Mouse (Mus musculus) MEL (cell line): ENCODE results near the gene Olfr854. TPM values are rescaled to one million over a fixed set of nuclear protein-coding genes. Genes with fewer than 3 reads are reported as not detected.

Source experiments
- DNase-seq: peaks from one replicate; pipeline ENCODE4 v3.0.0; 2011; ENCODE audit warnings: low read depth, low spot score
- H3K27ac ChIP-seq: 2 replicates; pipeline ENCODE4 v1.5.1; 2012; ENCODE audit warnings: low read depth, mild to moderate bottlenecking, control low read depth, low read length, moderate library complexity; ENCODE audit not compliant: control insufficient read depth
- H3K27me3 ChIP-seq, 2 experiments: fragments of 150-350 bp in 1 of 2; sonication (generic) in 1 of 2; 2 replicates each; pipeline ENCODE4 v1.6.1; 2012; ENCODE audit warnings: low read length in 2 of 2, mild to moderate bottlenecking in 2 of 2, improper control_type of control experiment in 1 of 2, moderate library complexity in 1 of 2; ENCODE audit not compliant: insufficient read depth in 2 of 2, control insufficient read depth in 1 of 2
- H3K36me3 ChIP-seq, 2 experiments: 2 replicates each; pipeline ENCODE4 v1.6.1; 2012 to 2014; ENCODE audit warnings: low read length in 2 of 2, improper control_type of control experiment in 1 of 2, inconsistent platforms in 1 of 2, mild to moderate bottlenecking in 1 of 2; ENCODE audit not compliant: insufficient read depth in 2 of 2, control insufficient read depth in 1 of 2
- H3K4me1 ChIP-seq, 2 experiments: fragments of 150-350 bp in 1 of 2; sonication (generic) in 1 of 2; 2 replicates each; pipeline ENCODE4 v1.6.1; 2012; ENCODE audit warnings: low read length in 2 of 2, improper control_type of control experiment in 1 of 2, mild to moderate bottlenecking in 1 of 2; ENCODE audit not compliant: insufficient read depth in 2 of 2, control insufficient read depth in 1 of 2
- H3K4me3 ChIP-seq, 2 experiments: fragments of 150-350 bp in 1 of 2; sonication (generic) in 1 of 2; 2 replicates each; pipeline ENCODE4 v1.5.1; 2012; ENCODE audit warnings: low read depth in 2 of 2, low read length in 2 of 2, mild to moderate bottlenecking in 2 of 2, moderate library complexity in 2 of 2, control low read depth in 1 of 2, improper control_type of control experiment in 1 of 2; ENCODE audit not compliant: control insufficient read depth in 1 of 2, insufficient read depth in 1 of 2
- H3K79me2 ChIP-seq: 2 replicates; pipeline ENCODE4 v1.6.1; 2012; ENCODE audit warnings: mild to moderate bottlenecking, low read length, moderate library complexity; ENCODE audit not compliant: control insufficient read depth, poor library complexity, insufficient read depth
- H3K9ac ChIP-seq: 2 replicates; pipeline ENCODE4 v1.6.1; 2012; ENCODE audit warnings: low read depth, mild to moderate bottlenecking, control low read depth, low read length, moderate library complexity; ENCODE audit not compliant: control insufficient read depth, poor library complexity, severe bottlenecking
- H3K9me3 ChIP-seq: fragments of 150-350 bp; sonication (generic); replicated peaks from 2 replicates; pipeline ENCODE4 v1.6.1; 2012; ENCODE audit warnings: mild to moderate bottlenecking, low read length, improper control_type of control experiment, moderate library complexity; ENCODE audit not compliant: insufficient read depth
- GATA1 ChIP-seq: IDR thresholded peaks from 2 replicates; pipeline ENCODE4 v1.6.1; 2011; ENCODE audit warnings: low read depth, low read length, improper control_type of control experiment
- MAZ ChIP-seq: IDR thresholded peaks from 2 replicates; pipeline ENCODE4 v1.6.1; 2012; ENCODE audit warnings: low read depth, mild to moderate bottlenecking, inconsistent platforms, low read length, improper control_type of control experiment
- RCOR1 ChIP-seq: IDR thresholded peaks from 2 replicates; pipeline ENCODE4 v1.6.1; 2012; ENCODE audit warnings: low read depth, mild to moderate bottlenecking, inconsistent platforms, low read length, improper control_type of control experiment
- UBTF ChIP-seq: IDR thresholded peaks from 2 replicates; pipeline ENCODE4 v1.6.1; 2012; ENCODE audit warnings: low read depth, mild to moderate bottlenecking, inconsistent platforms, low read length, improper control_type of control experiment, moderate library complexity, borderline replicate concordance; ENCODE audit not compliant: insufficient read depth
- polyA plus RNA-seq, 2 experiments: library from polyadenylated mRNA; stranded (reverse) in 1 of 2; unstranded in 1 of 2; fragments of >175 nt in 1 of 2; fragments of >200 nt in 1 of 2; gene quantifications; 2 replicates each; pipeline versions ENCODE4 v1.2.1 to v1.2.4; 2012; ENCODE audit warnings: low replicate concordance in 2 of 2, low read depth in 1 of 2; ENCODE audit not compliant: insufficient read length in 2 of 2, insufficient read depth in 1 of 2, missing spikeins in 1 of 2
- total RNA-seq: library from RNA; depleted of rRNA; stranded (reverse); fragments of 300-350 nt; gene quantifications from 2 replicates; pipeline ENCODE4 v1.2.3, GENCODE M21; 2012; rRNA removed

Olfr854 gene
- total and polyA plus RNA-seq, 3 experiments, result not detected

DNA sequence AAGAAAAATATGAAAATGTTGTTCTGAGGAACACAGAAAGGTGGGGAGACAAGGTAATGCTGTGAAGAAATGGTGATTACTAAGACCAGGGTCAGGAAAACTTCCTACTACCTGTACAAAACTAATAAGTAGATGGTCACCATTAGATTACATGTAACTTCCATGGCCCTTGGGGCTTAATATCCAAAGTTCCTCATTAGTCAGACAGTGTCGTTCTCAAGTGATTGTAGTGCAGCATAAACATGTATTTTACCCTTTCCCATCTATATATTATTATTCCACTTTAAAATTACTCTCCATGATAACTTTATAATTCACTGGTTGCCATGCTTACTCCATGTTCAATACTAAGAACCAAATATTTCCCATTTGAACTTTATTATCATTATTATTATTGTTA, 26.2 kb downstream of the Olfr854 start, which contains the start of gene Olfr853:
Olfr853 (minus strand) TSS at position 101 of the 400 bp plus-strand sequence.
- Histone ChIP-seq H3K4me3 (no peak within 1 kb of the TSS), H3K27ac (no peak within 1 kb of the TSS), H3K4me1 (no peaks in the 10 kb centered on the region), H3K36me3 (no peaks in the 10 kb centered on the region), H3K27me3 (peaks cover 0 to 1% of the 10 kb centered on the region in 2 experiments; a peak in 2 of 4 replicates), H3K79me2 (no peaks in the 10 kb centered on the region), H3K9me3 (no peaks in the 10 kb centered on the region), H3K9ac (no peak within 1 kb of the TSS)
- TF ChIP-seq GATA1, result no peak
- no peak for TF ChIP-seq UBTF
- TF ChIP-seq MAZ, result no peak
- no peak for TF ChIP-seq RCOR1
- DNase-seq, result no peak

Other genes with a start within 250 kb of the Olfr854 start
- gene Olfr845, start 230.9 kb downstream of the Olfr854 start, total RNA-seq, result not detected in 2 replicates
- gene Olfr845, start 230.9 kb downstream of the Olfr854 start, polyA plus RNA-seq, result not detected
- gene Olfr846, start 203.4 kb downstream of the Olfr854 start, total RNA-seq, result not detected in 2 replicates
- not detected for gene Olfr846, start 203.4 kb downstream of the Olfr854 start, polyA plus RNA-seq
- gene Olfr847, start 188.7 kb downstream of the Olfr854 start, total RNA-seq, result not detected in 2 replicates
- gene Olfr847, start 188.7 kb downstream of the Olfr854 start, polyA plus RNA-seq, result not detected
- not detected in 2 replicates for gene Olfr849, start 127.1 kb downstream of the Olfr854 start, total RNA-seq
- gene Olfr849, start 127.1 kb downstream of the Olfr854 start, polyA plus RNA-seq, result not detected
- not detected in 2 replicates for gene Olfr850, start 89.1 kb downstream of the Olfr854 start, total RNA-seq
- gene Olfr850, start 89.1 kb downstream of the Olfr854 start, polyA plus RNA-seq, result not detected
- not detected in 2 replicates for gene Olfr851, start 74.1 kb downstream of the Olfr854 start, total RNA-seq
- not detected for gene Olfr851, start 74.1 kb downstream of the Olfr854 start, polyA plus RNA-seq
- not detected in 2 replicates for gene Olfr853, start 26.3 kb downstream of the Olfr854 start, total RNA-seq
- not detected for gene Olfr853, start 26.3 kb downstream of the Olfr854 start, polyA plus RNA-seq
- not detected in 2 replicates for gene Olfr855, start 15.2 kb upstream of the Olfr854 start, total RNA-seq
- not detected for gene Olfr855, start 15.2 kb upstream of the Olfr854 start, polyA plus RNA-seq
- gene Zfp317, start 54.7 kb upstream of the Olfr854 start, total RNA-seq, result 60.7 and 67.9 TPM in 2 replicates
- 10 to 100 TPM in 1 of 2 experiments, not detected in 1; 41.2 TPM for gene Zfp317, start 54.7 kb upstream of the Olfr854 start, polyA plus RNA-seq
- gene Olfr857, start 142.1 kb upstream of the Olfr854 start, total RNA-seq, result not detected in 2 replicates
- not detected for gene Olfr857, start 142.1 kb upstream of the Olfr854 start, polyA plus RNA-seq
- gene Olfr58, start 212.9 kb upstream of the Olfr854 start, total RNA-seq, result not detected in 2 replicates
- gene Olfr58, start 212.9 kb upstream of the Olfr854 start, polyA plus RNA-seq, result under 1 TPM in 1 of 2 experiments, not detected in 1; 0.10 TPM
- gene Olfr859, start 237.5 kb upstream of the Olfr854 start, total RNA-seq, result under 0.01 TPM in 1 of 2 replicates, not detected in the other
- not detected for gene Olfr859, start 237.5 kb upstream of the Olfr854 start, polyA plus RNA-seq